In genomic region chr10:94543956-94544355, GRCm38 (mm10) we compare ENCODE assay signal across 1 mouse cellular context.
TF ChIP-seq lines count a peak whose summit lies in the region.

No protein-coding gene starts in this region.

TF ChIP-seq in MEL, 35 proteins besides CTCF, POLR2A, EP300 and RAD21 (continued from another document):
- TF ChIP-seq MEF2A (IDR thresholded peaks at IDR 0.05; ENCODE audit: extremely low read depth, insufficient replicate concordance, low read depth, low read length, poor library complexity, severe bottlenecking) (peak; percentile 79; the same call in 1 of the 2 replicates), ZMIZ1 (IDR thresholded peaks at IDR 0.05; ENCODE audit: low read depth, low read length) (no peak)
TF ChIP-seq in MEL: peak in this region for 3.
